Mouse (Mus musculus) layer of hippocampus, adult 2 months (tissue): ENCODE measurements around the gene Srprb. TPM values are rescaled to one million over a fixed set of nuclear protein-coding genes. Genes with fewer than 3 reads are reported as not detected.

Source experiments
- DNase-seq, 2 experiments: peaks; one replicate each; pipeline ENCODE4 v3.0.0; 2022; ENCODE audit warnings: low spot score in 2 of 2
- H3K27ac ChIP-seq: fragments of 200-600 bp; 2 replicates; pipeline ENCODE4 v1.8.1; 2022
- H3K4me3 ChIP-seq: fragments of 200-600 bp; 2 replicates; pipeline ENCODE4 v1.8.1; 2022; ENCODE audit warnings: mild to moderate bottlenecking
- CTCF ChIP-seq: fragments of 200-600 bp; conservative IDR thresholded peaks from 2 replicates; pipeline ENCODE4 v1.8.1; 2022; ENCODE audit warnings: antibody characterized with exemption, mild to moderate bottlenecking, moderate library complexity
- long read RNA-seq, 2 experiments: library from polyadenylated mRNA; stranded (forward); transcript quantifications; one replicate each; pipeline ENCODE4 v2.0.0; 2021; ENCODE audit warnings: borderline mapping rate in 2 of 2
- total RNA-seq, 2 experiments: library from RNA; stranded (reverse); gene quantifications; 2 replicates each; pipeline ENCODE4 v1.2.3; 2021

Srprb gene
- 10 to 100 TPM; 18.5 to 21.0 TPM for total RNA-seq
- long read RNA-seq, experiment 1, transcript Srprb-201 (7 exons, 3,064 nt): major isoform, 15 of 22 reads
- long read RNA-seq, experiment 1, partial matches to known transcripts: 3 of 22 reads
- long read RNA-seq, experiment 1, other reads (novel, unspliced or antisense): 4 of 22 reads
- long read RNA-seq, experiment 2, transcript Srprb-201 (7 exons, 3,064 nt): major isoform, 40 of 43 reads
- long read RNA-seq, experiment 2, partial matches to known transcripts: 2 of 43 reads
- long read RNA-seq, experiment 2, other reads (novel, unspliced or antisense): 1 of 43 reads

DNA sequence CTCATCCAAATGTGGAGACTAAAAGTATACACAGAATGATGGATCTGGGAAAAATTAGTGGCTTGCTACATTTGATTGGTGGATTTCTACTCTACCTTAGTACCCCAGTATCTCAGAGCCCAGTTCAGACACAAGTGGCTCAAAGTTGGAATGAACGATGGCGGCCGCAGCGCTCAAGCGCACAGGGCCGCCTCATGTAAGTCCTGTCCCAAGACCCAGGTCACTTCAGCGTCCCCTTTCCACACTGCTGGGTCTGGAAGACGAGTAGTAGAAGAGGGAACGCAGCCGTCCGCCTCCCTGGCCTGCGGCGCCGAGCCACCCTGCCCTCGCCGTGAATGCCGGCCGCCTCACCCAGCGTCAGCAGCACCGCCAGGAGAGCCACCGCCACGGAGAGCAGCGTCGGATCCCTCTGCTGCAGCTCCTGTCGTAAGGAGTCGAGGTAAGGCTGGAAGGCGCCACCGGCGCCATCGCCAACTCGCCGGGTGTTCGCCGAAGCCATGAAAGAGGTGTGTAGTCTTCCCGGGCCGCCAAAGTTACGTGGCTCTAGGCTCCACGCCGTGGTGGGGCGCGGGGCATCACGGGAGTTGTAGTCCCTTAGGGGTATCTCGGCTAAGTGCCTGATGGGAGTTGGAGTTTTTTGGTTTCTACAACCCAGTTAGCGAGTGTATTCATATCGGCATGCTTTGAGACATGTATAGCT lies at the start of gene Srprb:
TSS of gene Srprb (minus strand) at position 577 of the 700 bp plus-strand sequence.
- no peak for TF ChIP-seq CTCF
- peak; percentile 93 to 94 for DNase-seq
- Histone ChIP-seq H3K4me3 (peak within 1 kb of the TSS; percentile 65), H3K27ac (peak within 1 kb of the TSS; percentile 82)

DNA sequence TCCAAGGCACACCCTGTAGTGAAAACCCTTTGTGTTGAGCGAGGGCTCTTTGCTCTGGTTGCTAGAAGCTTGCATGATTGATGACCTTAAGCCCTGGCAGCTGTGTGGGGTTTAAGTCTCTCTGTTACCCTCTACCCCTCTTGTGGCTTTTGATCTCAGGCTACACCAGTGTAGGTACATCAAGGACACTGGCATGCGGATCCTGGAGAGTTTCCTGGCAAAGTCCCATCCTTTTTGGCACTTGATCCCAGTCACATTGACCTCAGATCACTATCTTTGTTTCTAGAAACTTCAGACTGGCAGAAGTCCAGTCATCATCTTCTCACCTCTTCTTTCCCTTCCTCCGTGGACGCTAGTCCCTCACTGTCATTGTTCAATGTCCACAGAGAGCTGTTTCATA lies 46.7 kb upstream of the Srprb start:
- DNase-seq: no peak
- no peak for TF ChIP-seq CTCF
- no peak overlapping the region for H3K27ac ChIP-seq
- H3K4me3 ChIP-seq: no peak overlapping the region

DNA sequence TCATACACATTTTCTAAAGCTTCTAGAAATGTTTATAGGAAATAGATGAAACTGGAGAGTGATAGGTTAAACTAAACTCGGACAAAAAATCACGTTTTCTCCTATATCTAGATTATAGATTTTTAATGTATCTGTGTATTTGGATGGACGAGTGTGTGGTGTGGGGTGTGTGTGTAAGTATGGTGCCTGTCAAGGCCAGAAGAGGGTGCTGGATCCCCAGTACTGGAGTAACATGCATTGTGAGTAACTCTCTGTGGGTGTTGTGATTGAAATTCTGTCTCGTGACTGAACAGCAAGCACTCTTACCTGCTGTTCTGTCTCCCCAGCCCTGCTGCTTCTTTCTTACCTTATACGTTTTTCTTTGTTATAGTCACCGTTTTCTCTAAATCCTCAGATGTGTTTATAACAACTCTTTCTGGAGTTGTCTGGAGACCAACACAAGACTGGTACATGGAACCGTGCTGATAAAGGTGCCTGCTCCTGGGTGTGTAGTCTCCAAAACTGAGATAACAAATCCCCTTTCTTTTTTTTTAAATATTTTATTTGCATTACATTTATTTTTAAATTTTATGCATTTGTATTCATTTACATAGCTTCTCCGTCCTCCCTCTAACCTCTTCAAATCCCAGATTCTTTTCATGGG lies 44.7 kb upstream of the Srprb start:
- Histone ChIP-seq H3K4me3 (no peak overlapping the region), H3K27ac (no peak overlapping the region)
- TF ChIP-seq CTCF: peak; percentile 54
- no peak for DNase-seq

DNA sequence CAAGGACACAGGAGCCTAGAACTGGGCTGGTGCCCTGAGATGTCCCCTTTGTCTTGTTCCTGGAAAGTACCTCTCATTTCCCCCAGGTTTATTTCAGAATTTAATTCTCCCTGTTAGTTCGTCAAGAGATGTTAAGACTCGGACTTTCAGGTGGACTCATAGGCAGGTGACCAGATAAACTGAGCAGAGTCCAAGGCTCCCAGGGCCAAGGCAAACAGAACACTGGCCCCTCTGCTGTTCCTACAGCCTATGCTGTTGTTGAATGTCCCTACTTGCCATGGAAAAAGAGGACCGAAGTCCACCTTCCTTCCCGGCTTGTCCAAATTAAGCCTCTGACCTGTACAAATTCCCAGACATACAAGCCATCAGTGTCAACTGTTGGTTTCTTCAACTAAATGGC lies 41.7 kb upstream of the Srprb start:
- Histone ChIP-seq H3K4me3 (no peak overlapping the region), H3K27ac (no peak overlapping the region)
- TF ChIP-seq CTCF: no peak
- DNase-seq: no peak

DNA sequence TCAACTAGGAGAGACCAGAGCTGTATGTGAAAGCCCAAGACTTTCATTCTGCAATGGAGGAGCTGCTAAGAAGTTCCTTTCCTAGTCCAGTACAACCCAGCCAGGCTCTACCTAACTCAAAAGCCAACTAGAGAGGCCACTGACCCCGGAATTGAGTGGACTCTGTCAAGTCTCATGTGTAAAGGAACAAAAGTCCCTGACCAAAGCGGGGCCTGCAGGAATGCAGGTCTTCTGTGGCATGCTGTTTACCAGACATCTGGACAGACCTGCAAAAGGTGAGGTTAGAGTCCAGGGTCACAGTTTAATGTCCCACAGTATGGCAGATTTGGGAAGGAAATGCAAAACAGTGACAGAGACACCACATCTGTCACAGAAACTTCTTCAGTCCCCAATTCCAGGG lies 39.3 kb upstream of the Srprb start:
- no peak for DNase-seq
- TF ChIP-seq CTCF: no peak
- H3K27ac ChIP-seq: no peak overlapping the region
- no peak overlapping the region for H3K4me3 ChIP-seq

DNA sequence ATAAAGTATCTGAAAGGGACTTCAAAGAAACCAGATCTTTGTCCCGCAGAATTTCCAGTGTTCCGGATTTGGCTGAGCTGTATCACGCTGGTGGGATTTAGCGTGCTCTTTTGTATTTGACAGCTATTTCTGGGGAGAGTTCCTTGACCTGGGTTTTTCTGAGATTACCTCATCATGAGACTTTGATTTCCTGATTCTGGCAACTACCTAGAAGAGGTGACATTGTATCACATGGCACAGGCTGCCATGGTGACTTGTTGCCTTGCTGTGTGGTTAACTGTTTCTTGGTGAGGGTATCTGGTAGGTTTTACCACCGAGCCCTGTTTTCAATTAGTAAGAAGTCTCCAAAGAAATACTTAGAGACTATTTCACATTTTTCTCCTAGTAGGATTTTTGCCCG lies 37.5 kb upstream of the Srprb start:
- no peak for DNase-seq
- TF ChIP-seq CTCF: no peak

DNA sequence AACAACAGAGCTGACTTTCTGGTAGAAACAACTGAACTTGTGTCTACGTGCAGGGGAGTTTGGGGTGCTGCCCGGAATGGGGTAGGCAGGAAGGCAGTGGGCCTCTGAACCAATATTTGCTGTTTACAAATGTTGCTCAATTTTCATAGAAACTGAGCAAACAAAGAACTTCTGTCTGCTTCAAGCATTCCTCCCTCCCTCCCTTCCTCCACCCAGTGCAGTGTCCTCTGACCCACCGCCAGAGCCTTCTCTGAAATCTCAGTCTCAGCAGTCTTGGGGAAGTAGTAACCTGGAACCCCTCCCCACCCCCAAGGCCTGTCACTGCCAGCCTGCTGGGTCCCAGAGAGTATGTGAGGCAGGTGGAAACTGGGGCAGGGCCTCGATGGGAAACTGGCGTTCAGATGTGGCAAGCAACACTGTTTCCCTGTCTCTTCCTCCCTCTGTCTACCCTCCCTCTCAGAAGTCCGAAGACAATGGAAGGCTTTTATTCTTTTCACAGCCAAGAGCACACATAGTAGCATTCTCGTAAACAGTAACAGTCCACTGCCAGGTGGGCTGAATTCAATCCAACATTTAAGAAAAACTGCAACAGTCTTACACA lies 32.7 kb upstream of the Srprb start:
- H3K27ac ChIP-seq: peak overlapping the region; percentile 65
- H3K4me3 ChIP-seq: no peak overlapping the region
- TF ChIP-seq CTCF: no peak
- DNase-seq: peak in 1 of 2 experiments; percentile 8

More for the DNA sequence above, 37.5 kb upstream of the Srprb start:
- Histone ChIP-seq H3K27ac (no peak overlapping the region), H3K4me3 (no peak overlapping the region)

DNA sequence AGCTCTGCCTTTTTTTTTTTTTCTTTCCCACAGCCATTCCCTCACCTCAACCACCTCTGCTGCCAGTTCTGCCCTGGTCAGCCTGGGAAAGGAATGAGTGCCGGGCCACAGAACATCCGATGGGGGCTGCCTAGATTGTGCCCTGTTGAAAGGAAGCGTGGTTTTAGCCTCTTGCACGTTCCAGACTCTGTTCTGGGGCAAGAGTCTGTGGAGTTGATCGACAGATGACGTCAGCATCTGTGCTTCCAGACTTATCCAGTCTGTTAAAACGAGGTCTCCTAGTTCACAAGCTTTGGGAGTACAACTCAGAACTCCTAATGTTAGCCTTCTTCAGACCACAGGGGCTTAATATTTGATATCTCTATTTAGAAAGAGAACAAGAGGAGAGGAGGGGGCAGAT lies 32.1 kb upstream of the Srprb start:
- DNase-seq: no peak
- no peak for TF ChIP-seq CTCF
- no peak overlapping the region for H3K4me3 ChIP-seq
- peak overlapping the region; percentile 65 for H3K27ac ChIP-seq

DNA sequence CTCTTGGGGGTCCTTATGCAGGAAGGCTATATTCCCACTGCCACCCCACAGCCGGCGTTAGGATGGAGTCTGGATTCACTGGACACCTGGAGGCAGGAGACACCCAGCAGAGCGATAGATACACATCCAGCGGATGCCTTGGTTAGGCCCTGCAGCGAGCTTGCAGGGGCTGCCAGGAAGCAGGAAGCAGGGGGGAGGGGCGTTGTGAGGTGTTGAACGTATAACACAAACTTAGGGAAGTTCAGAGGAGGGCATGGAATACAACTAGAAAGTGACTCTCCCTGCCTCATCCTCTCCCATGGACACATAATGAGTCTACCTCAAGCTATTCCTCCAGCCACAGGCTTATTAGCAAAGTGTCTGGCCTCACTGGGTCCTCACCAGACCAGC lies 31.1 kb upstream of the Srprb start:
- Histone ChIP-seq H3K27ac (peak overlapping the region; percentile 65), H3K4me3 (no peak overlapping the region)
- no peak for TF ChIP-seq CTCF
- DNase-seq: no peak

DNA sequence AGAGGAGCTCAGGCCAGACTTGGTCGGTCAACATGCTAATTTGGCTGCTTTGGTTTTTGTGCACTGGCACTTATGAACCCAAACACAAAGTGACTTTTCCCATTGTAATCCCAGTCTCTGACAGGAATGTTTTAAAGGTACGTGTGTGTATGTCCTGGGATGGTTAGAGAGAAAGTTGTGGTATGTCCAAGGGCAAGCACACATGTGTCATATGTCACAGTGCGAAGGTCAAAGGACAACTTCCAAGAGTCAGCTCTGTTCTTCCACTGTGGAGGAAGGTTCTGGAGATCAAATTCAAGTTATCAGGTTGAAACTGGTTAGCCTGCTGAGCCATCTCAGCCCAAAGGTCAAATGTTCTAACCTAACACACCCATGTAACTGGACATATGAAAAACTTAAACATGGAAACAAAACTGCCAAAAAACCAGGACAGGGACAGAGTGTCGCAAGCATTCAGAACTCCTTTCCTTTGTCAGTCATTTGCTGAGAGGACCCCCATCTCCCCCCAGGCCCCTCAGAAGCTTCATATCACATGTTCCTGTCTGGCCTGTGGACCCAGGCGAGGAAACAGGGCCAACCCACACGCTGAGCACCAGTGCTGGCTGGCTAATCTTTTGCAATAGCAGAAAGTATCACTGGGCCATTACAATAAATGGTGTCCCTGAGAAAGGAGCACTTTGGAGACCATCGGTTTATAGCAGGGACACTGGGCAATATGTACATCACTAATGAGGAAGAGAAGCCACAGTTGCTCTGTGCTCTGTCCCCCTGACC lies 30.5 kb upstream of the Srprb start:
- H3K27ac ChIP-seq: peak overlapping the region; percentile 65
- DNase-seq: no peak
- no peak for TF ChIP-seq CTCF

DNA sequence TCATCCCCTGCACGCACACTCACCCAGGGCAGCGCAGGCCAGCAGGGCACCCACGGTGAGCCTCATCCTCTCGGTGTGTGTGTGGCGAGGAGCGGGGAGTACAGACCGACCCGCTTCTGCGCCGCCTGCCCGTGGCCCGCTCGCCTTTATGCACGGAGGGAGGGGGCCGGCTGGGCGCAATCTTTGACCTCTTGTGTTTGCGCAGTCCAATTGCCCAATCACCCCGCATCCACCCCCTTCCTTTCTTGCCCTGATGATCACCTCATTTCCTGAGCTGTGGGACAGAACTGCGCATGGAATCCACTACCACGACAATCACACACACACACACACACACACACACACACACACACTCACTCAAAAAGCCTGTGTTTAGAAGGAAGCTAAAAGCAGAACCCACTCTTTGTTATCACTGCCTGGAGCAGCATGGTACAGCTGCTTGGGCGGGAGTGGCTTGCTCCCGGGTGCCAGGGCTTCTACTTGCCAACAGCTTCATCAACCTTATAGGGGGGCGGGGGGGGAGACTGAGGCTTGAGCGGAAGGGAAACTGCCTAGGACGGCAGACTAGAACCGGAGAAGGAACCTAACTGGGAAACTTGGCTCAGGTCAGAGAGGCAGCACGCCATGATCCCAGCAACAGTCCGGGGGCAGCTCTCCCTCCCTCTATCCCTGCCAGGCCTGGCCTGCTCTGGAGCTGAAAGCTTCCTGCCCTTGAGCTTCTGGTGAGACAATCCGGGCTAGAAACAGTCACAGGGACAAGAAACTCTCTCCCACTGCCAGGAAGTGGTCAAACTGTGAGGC lies 28.4 kb upstream of the Srprb start, which contains the start of the genes Gm20425 and Trf:
TSS of gene Gm20425 (minus strand) at position 157 of the 801 bp plus-strand sequence.
TSS of gene Trf (minus strand) at position 294 of the 801 bp plus-strand sequence.
- H3K4me3 ChIP-seq: peak within 1 kb of the TSS; percentile 44
- DNase-seq: peak; percentile 25 to 69
- TF ChIP-seq CTCF: no peak
- peak within 1 kb of the TSS; percentile 80 for H3K27ac ChIP-seq

More for the DNA sequence above, 30.5 kb upstream of the Srprb start:
- H3K4me3 ChIP-seq: no peak overlapping the region
